Mouse (Mus musculus) granulocyte monocyte progenitor cell, adult 5-6 weeks (primary cell): ENCODE results near the gene Slc30a2. TPM values are rescaled to one million over a fixed set of nuclear protein-coding genes. Genes with fewer than 3 reads are reported as not detected.

ENCODE experiments used
- ATAC-seq: replicated peaks from 2 replicates; pipeline ENCODE4 v1.8.0; 2016; ENCODE audit warnings: mild to moderate bottlenecking, moderate TSS enrichment, inconsistent platforms; ENCODE audit not compliant: poor library complexity, severe bottlenecking
- total RNA-seq, 2 experiments: library from RNA; stranded (forward) in 1 of 2; stranded (reverse) in 1 of 2; fragments of 200-712, 200-1000 nt in 1 of 2; fragments of >200 nt in 1 of 2; fragmentation: Nextera tagmentation in 1 of 2; gene quantifications; 2 replicates each; pipeline ENCODE4 v1.2.3; 2014 to 2017

The Slc30a2 gene
- total RNA-seq, 2 experiments from 2014 or later, result not detected

GRCm38 (mm10) chr4:134393026-134393425, 50.0 kb downstream of the Slc30a2 start:
- ATAC-seq, result no peak

- ATAC-seq, result no peak
Measured at GRCm38 (mm10) chr4:134395142-134395541, 52.2 kb downstream of the Slc30a2 start.

GRCm38 (mm10) chr4:134395977-134396825, 53.2 kb downstream of the Slc30a2 start, which contains the start of gene Pafah2:
TSS of gene Pafah2 (plus strand) at chr4:134396320.
- peak; percentile 92 for ATAC-seq

- ATAC-seq, result peak; percentile 62
Measured at GRCm38 (mm10) chr4:134397121-134397520, 54.1 kb downstream of the Slc30a2 start.

GRCm38 (mm10) chr4:134397732-134398131, 54.8 kb downstream of the Slc30a2 start:
- ATAC-seq, result no peak

GRCm38 (mm10) chr4:134400206-134400605, 57.2 kb downstream of the Slc30a2 start:
- ATAC-seq, result no peak

- peak; percentile 70 for ATAC-seq
Measured at GRCm38 (mm10) chr4:134401181-134401661, 58.2 kb downstream of the Slc30a2 start.

GRCm38 (mm10) chr4:134401856-134402570, 59.0 kb downstream of the Slc30a2 start:
- peak; percentile 12; the same call in 1 of the 2 replicates for ATAC-seq

- peak; percentile 23 for ATAC-seq
Measured at GRCm38 (mm10) chr4:134402571-134403262, 59.7 kb downstream of the Slc30a2 start.

- peak; percentile 12 for ATAC-seq
Measured at GRCm38 (mm10) chr4:134403721-134404120, 60.7 kb downstream of the Slc30a2 start.

Other genes starting within 250 kb of the Slc30a2 start
- 240 and 247 TPM in 2 replicates for gene Cd52, start 248.1 kb upstream of the Slc30a2 start, total RNA-seq (2014; fragmentation: Nextera tagmentation)
- gene Cd52, start 248.1 kb upstream of the Slc30a2 start, total RNA-seq (2017), result 259 and 330 TPM in 2 replicates
- 14.4 and 30.2 TPM in 2 replicates for gene Ubxn11, start 240.6 kb upstream of the Slc30a2 start, total RNA-seq (2014; fragmentation: Nextera tagmentation)
- gene Ubxn11, start 240.6 kb upstream of the Slc30a2 start, total RNA-seq (2017), result 4.8 and 11.2 TPM in 2 replicates
- gene Sh3bgrl3, start 214.4 kb upstream of the Slc30a2 start, total RNA-seq (2014; fragmentation: Nextera tagmentation), result 841 and 871 TPM in 2 replicates
- gene Sh3bgrl3, start 214.4 kb upstream of the Slc30a2 start, total RNA-seq (2017), result 333 and 394 TPM in 2 replicates
- 20.8 and 28.9 TPM in 2 replicates for gene Cep85, start 156.1 kb upstream of the Slc30a2 start, total RNA-seq (2014; fragmentation: Nextera tagmentation)
- gene Cep85, start 156.1 kb upstream of the Slc30a2 start, total RNA-seq (2017), result 26.7 and 33.7 TPM in 2 replicates
- gene Gm7534, start 140.2 kb upstream of the Slc30a2 start, total RNA-seq (2014; fragmentation: Nextera tagmentation), result not detected in 2 replicates
- not detected in 2 replicates for gene Gm7534, start 140.2 kb upstream of the Slc30a2 start, total RNA-seq (2017)
- not detected in 2 replicates for gene Catsper4, start 115.8 kb upstream of the Slc30a2 start, total RNA-seq (2014; fragmentation: Nextera tagmentation)
- gene Catsper4, start 115.8 kb upstream of the Slc30a2 start, total RNA-seq (2017), result not detected in 2 replicates
- not detected in 2 replicates for gene Cnksr1, start 104.8 kb upstream of the Slc30a2 start, total RNA-seq (2014; fragmentation: Nextera tagmentation)
- not detected in 2 replicates for gene Cnksr1, start 104.8 kb upstream of the Slc30a2 start, total RNA-seq (2017)
- not detected in 2 replicates for gene E130218I03Rik, start 99.5 kb upstream of the Slc30a2 start, total RNA-seq (2014; fragmentation: Nextera tagmentation)
- 0.21 and 0.22 TPM in 2 replicates for gene E130218I03Rik, start 99.5 kb upstream of the Slc30a2 start, total RNA-seq (2017)
- 13.4 and 16.2 TPM in 2 replicates for gene Zfp593, start 97.6 kb upstream of the Slc30a2 start, total RNA-seq (2014; fragmentation: Nextera tagmentation)
- gene Zfp593, start 97.6 kb upstream of the Slc30a2 start, total RNA-seq (2017), result 9.4 and 18.7 TPM in 2 replicates
- not detected in 2 replicates for gene Gm30191, start 96.2 kb upstream of the Slc30a2 start, total RNA-seq (2014; fragmentation: Nextera tagmentation)
- not detected in 2 replicates for gene Gm30191, start 96.2 kb upstream of the Slc30a2 start, total RNA-seq (2017)
- gene Grrp1, start 89.1 kb upstream of the Slc30a2 start, total RNA-seq (2014; fragmentation: Nextera tagmentation), result not detected in 2 replicates
- gene Grrp1, start 89.1 kb upstream of the Slc30a2 start, total RNA-seq (2017), result not detected in 2 replicates
- gene Pdik1l, start 55.3 kb upstream of the Slc30a2 start, total RNA-seq (2014; fragmentation: Nextera tagmentation), result 17.6 and 18.5 TPM in 2 replicates
- 35.4 and 41.7 TPM in 2 replicates for gene Pdik1l, start 55.3 kb upstream of the Slc30a2 start, total RNA-seq (2017)
- not detected in 2 replicates for gene Trim63, start 28.1 kb upstream of the Slc30a2 start, total RNA-seq (2014; fragmentation: Nextera tagmentation)
- not detected in 2 replicates for gene Trim63, start 28.1 kb upstream of the Slc30a2 start, total RNA-seq (2017)
- not detected in 2 replicates for gene Extl1, start 40.7 kb downstream of the Slc30a2 start, total RNA-seq (2014; fragmentation: Nextera tagmentation)
- not detected in 2 replicates for gene Extl1, start 40.7 kb downstream of the Slc30a2 start, total RNA-seq (2017)
- 10.5 and 22.1 TPM in 2 replicates for gene Pafah2, start 53.1 kb downstream of the Slc30a2 start, total RNA-seq (2014; fragmentation: Nextera tagmentation)
- 10.4 and 10.6 TPM in 2 replicates for gene Pafah2, start 53.1 kb downstream of the Slc30a2 start, total RNA-seq (2017)
- gene Stmn1, start 125.1 kb downstream of the Slc30a2 start, total RNA-seq (2014; fragmentation: Nextera tagmentation), result 878 and 904 TPM in 2 replicates
- 966 and 982 TPM in 2 replicates for gene Stmn1, start 125.1 kb downstream of the Slc30a2 start, total RNA-seq (2017)
- gene Paqr7, start 153.5 kb downstream of the Slc30a2 start, total RNA-seq (2014; fragmentation: Nextera tagmentation), result 11.2 and 12.9 TPM in 2 replicates
- gene Paqr7, start 153.5 kb downstream of the Slc30a2 start, total RNA-seq (2017), result 9.5 and 12.8 TPM in 2 replicates
- 15.0 and 25.6 TPM in 2 replicates for gene Aunip, start 167.8 kb downstream of the Slc30a2 start, total RNA-seq (2014; fragmentation: Nextera tagmentation)
- 24.2 and 26.4 TPM in 2 replicates for gene Aunip, start 167.8 kb downstream of the Slc30a2 start, total RNA-seq (2017)
- 64.6 and 67.4 TPM in 2 replicates for gene Mtfr1l, start 192.2 kb downstream of the Slc30a2 start, total RNA-seq (2014; fragmentation: Nextera tagmentation)
- gene Mtfr1l, start 192.2 kb downstream of the Slc30a2 start, total RNA-seq (2017), result 52.0 and 54.8 TPM in 2 replicates
- 32.4 and 32.8 TPM in 2 replicates for gene Selenon, start 209.0 kb downstream of the Slc30a2 start, total RNA-seq (2014; fragmentation: Nextera tagmentation)
- gene Selenon, start 209.0 kb downstream of the Slc30a2 start, total RNA-seq (2017), result 3.2 and 6.9 TPM in 2 replicates